Mouse (Mus musculus) CD4-positive, CD25-positive, alpha-beta regulatory T cell, adult 4 months (primary cell): ENCODE data around the gene Lrrc74a. TPM values are rescaled to one million over a fixed set of nuclear protein-coding genes. Genes with fewer than 3 reads are reported as not detected.

Experiments used
- ATAC-seq: one replicate; pipeline ENCODE4 v1.8.0; 2017
- polyA plus RNA-seq, 2 experiments: library from polyadenylated mRNA; unstranded; fragments of 100-300 nt; shearing (Covaris generic); gene quantifications; one replicate each; pipeline ENCODE4 v1.2.1; 2017

Lrrc74a gene
- polyA plus RNA-seq, 2 experiments from 2014 or later, result not detected

DNA sequence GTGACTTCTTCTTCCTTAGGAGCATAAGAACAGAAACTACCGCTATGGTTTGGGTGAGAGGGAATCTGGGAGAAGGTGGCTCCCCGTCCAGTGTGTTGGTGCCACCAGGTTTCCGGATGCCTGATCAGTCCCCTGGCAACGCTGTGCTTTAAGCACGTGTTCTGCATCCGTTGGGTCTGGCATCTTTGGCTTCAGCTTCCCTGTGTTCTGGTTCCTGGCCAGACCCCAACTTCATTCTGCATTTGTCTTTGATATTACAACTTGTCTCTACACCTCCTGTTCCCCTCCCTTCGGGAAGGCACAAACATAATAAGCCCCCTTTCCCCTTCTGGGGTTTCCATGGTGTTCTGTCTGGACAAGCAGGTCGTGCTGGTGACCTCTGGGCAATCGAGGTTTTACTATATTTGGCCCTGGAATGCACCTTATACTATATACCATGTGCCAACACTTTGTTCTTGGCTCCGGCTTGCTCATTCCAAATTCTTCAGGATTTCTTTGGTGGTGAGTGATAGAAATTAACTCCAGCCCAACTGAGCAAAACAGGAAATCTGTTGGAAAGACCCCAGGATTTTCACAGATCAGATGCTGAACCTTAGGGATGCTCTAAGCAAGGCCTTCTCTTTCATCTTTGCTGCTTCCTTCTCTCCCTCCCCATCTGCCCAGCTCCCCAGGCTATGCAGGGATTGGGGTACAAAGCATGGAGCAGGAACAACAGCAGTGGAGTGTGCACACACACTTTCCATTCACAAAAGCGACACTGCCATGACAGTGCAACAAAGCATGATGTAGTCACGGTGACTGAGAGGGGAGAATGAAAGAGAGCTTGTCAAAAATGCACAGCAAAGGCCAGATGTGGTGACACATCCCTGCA, 52.2 kb downstream of the Lrrc74a start:
- ATAC-seq, result no peak

DNA sequence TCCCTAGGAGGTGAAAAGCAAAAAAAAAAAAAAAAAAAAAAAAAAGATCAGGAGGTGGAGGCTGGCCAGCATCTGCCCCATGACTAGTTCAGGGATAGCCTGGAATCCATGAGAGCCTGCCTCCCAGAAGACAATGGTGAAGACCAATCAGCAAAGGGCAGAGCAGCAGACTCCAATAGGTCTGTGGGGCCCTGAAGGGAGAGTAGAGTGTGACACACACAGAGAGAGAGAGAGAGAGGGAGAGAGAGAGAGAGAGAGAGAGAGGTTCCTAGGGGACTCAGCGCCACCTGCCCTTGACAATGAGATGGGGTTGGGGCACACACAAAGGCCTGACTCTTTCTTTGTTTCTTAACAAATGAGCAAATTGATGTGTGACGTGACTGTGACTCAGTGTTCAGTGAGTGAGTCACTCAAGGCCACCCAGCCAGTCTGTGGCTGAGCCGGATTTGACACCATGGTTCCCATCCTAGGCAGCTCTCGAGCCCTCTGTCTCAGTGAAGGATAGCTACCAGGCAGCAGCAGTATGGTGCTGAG, 52.9 kb downstream of the Lrrc74a start:
- ATAC-seq, result no peak

GRCm38 (mm10) chr12:86790100-86790848, 56.1 kb downstream of the Lrrc74a start:
- no peak for ATAC-seq

- no peak for ATAC-seq
Measured at GRCm38 (mm10) chr12:86790849-86791127, 56.6 kb downstream of the Lrrc74a start.

DNA sequence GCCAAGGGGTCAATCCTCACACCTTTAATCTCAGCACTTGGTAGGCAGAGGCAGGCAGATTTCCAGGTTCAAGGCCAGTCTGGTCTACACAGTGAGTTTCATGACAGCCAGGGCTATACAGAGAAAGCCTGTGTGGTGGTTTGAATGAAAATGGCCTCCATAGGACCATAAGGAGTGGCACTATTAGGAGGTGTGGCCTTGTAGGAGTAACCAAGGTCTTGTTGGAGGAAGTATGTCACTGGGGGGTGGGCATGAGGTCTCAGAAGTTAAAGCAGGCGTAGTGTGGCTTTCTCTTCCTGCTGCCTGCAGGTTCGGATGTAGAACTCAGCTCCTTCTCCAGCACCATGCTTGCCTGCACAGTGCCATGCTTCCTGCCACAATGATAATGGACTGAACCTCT, 57.8 kb downstream of the Lrrc74a start:
- no peak for ATAC-seq

- ATAC-seq, result no peak
Measured at GRCm38 (mm10) chr12:86793830-86794229, 59.7 kb downstream of the Lrrc74a start.

DNA sequence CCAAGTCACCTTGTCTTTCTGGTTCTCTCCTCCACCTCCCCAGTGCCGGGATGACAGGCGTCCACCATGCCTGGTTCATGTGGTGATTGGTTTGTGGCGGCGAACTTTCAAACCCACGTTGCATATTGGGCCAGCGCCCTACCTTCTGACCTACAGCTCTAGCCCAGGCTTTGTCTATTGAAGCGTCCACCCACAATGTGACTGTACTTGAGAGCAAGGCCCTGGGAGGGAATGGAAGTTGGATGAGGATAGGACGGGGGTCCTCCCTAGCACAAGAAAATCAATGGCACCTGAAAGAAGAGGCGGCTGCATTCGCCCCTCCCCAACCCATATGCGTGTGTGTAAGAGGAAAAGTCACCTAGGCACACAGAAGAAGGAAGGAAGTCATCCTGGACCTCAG, 60.2 kb downstream of the Lrrc74a start:
- ATAC-seq, result no peak

DNA sequence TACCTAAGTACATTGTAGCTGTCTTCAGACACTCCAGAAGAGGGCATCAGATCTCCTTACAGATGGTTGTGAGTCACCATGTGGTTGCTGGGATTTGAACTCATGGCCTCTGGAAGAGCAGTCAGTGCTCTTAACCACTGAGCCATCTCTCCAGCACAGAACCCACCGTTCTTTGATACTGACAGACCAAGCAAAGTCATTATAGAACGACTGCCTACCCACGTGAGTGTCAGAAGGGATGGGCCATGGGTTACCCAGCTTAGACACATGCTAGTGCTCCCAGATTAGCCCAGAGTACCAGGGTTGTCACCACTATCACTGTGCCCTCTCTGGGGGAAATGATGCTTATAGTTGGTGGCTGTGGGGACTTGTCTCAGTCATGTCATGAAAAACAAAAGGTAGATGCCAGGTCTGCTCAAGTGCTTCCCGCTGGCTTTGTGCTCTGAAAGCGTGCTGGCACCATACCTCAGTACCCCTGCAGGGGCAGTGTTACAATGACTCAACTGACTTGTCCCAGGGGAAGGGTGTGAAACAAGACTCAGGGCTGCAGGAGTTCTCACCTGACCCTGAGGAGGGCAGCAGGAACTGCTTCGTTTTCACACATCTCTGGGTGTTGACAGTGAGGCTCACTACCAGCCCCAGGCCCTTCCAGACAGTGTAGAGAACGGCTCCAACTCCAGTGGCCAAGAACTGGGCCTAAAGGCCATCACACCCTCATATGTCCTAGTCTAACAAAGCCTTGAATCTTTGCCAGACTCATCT, 61.1 kb downstream of the Lrrc74a start:
- ATAC-seq, result peak; percentile 22

- peak; percentile 89 for ATAC-seq
Measured at GRCm38 (mm10) chr12:86795838-86796232, 61.7 kb downstream of the Lrrc74a start.

- ATAC-seq, result no peak
Measured at GRCm38 (mm10) chr12:86796351-86796750, 62.2 kb downstream of the Lrrc74a start.

DNA sequence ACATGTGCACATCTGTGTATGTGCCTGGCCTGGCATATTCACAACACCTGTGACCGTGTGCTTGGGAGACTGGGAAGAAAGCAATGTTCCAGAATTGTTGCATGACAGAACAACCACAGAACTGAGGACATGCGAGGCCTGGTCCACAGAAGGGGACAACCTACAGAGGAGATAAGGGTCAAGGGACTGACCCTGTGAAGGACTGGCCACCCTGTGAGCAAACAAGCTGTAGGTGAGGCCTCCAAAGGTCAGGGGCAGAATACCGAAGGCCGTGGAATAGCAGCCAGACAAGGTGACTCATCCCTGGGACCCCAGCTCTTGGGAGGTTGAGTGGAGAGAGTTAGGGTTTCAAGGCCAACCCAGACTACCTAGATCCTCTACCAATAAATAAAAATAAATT, 63.6 kb downstream of the Lrrc74a start:
- ATAC-seq, result no peak

GRCm38 (mm10) chr12:86798773-86799540, 64.8 kb downstream of the Lrrc74a start:
- no peak for ATAC-seq

- ATAC-seq, result no peak
Measured at GRCm38 (mm10) chr12:86799786-86800185, 65.6 kb downstream of the Lrrc74a start.

- ATAC-seq, result no peak
Measured at GRCm38 (mm10) chr12:86800336-86800735, 66.2 kb downstream of the Lrrc74a start.

GRCm38 (mm10) chr12:86800765-86801147, 66.6 kb downstream of the Lrrc74a start:
- ATAC-seq, result peak; percentile 50

DNA sequence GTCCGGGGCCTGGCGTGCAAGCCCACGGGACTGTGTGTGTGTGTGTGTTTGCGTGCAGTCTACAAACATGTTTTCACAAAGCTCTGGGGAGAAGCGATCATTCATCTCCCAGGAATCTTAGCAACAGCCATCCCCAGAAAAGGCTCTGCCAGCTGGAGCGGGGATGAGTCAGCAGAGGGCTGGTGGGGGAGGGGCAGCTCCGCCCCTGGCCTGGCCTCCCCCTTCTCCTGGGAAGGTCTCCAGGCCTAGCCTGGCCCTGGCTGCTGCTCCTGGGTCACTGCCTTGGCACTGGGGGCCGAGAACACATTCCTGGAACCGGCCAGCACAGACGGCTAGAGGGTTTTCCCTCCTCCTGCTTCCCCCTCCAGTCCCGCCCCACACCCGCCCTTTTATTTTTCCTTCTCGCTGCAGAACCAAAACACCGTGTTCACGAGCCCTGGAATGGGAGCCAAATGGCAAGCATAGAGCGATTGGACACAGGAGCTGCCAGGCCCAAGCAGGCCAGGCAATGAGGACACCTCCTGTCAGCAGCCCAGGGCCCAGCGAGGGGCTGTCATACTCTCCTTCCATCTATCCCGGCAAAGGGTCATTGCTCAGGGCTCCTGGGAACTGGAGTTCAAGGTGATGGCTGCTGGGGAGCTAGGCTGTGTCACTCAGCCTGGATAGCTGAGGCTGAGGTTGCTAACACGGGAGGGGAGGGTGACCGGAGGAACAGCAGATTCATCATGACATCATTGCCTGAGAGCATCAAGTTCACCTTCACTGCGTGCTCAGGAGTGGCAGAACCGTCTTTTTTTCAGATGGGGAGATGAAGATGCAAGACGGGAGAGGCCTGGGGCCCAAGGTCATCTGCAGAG, 67.2 kb downstream of the Lrrc74a start:
- peak; percentile 82 for ATAC-seq

DNA sequence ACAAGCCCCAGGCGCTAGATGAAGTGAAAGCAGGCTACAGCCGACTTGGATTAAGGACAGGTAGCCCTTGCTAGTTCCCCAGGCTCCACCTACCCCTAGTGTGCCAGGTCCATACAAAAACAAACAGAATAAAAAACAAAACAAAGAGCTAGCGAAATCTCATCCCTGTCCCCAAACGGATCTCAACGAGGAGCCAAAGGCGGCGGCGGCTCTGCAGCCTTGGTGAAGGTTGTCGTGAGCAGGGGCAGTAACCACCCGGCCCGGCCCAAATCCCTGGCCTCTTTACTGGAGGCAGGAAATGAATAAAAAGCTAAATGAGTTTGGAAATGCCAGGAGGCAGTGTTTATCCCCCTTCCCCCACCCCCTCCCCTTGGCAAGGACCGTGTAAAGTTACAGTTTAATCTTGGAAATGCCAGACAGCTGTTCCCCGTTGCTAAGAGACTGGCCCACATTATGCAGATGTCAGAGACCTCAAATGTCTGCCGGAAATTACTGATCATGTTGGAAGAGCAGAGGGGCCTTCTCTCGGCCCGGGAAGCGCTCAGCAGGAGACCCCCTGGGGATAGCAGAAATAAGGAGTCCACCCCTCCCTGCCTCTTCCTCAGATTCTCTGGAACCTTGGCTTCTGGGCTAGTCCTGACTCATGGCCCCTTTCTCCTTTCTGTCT, 68.0 kb downstream of the Lrrc74a start:
- ATAC-seq, result peak; percentile 38

GRCm38 (mm10) chr12:86802899-86803298, 68.7 kb downstream of the Lrrc74a start:
- ATAC-seq, result no peak

DNA sequence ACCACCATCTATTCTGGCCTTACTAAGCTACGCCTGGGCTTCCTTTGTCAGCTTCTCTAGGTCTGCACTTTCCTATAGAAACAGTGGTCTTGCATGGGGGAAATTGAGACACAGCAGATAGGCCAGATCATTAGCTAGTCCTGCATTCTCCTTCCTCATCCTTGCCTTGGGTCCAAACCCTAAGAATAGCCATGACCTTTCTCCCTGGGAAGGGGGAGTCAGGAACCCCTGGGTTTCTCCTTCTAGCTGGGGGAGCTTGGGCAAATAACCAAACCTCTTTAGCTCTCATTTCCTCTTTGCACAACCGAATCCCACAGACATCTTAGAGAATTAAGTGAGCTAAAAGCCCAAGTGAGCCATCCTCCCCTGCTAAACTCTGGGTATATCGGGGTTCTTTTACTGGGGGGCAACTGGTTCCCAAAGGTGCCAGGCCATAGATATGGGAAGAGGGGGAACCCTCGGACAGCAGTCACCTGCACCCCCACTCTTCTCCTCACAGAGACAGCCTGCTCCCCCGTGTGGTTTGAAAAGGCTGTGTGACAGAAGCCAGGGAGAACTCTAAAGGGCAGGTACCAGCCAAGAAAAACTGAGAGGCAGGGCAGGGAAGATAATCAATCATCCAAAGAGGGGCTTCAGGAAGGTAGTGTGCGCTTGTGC, 69.6 kb downstream of the Lrrc74a start:
- no peak for ATAC-seq

- ATAC-seq, result no peak
Measured at GRCm38 (mm10) chr12:86804308-86804700, 70.1 kb downstream of the Lrrc74a start.
